Mouse (Mus musculus): ENCODE measurements at regions not wholly inside any gene's neighbourhood (a gene's known extent, or its start where the extent isn't known, plus 50 kb on each side); places are given as distances from the start of the nearest gene placed in this dataset.

DNA sequence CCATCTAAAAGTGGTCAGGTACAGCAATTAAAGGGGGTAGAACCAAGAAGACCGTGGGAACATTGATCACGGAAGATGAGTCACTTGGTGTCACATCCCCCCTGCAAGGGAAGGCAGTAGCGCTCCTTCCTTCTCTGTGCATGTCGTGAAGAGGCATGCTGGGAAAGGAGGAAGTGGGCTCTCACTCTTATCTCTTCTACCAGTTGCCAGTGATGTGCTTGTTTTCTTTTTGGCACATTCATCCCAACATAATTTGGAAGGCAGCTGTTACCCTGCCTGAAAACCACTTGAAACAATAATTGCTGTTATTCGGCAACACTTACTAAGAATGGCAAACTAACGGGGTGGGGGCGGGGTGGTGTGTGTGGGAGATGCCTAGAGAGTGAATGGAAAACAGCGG, 161.0 kb upstream of the Tmpo start:
- H3K9ac ChIP-seq = no peak overlapping the region
- no peak overlapping the region for H3K27ac ChIP-seq
- H3K9me3 ChIP-seq = no peaks in the 10 kb centered on the region
- H3K36me3 ChIP-seq = no peaks in the 10 kb centered on the region
- H3K27me3 ChIP-seq = no peaks in the 10 kb centered on the region
- WGBS = 64% methylated on average over 8 of the region's 8 CpGs
- H3K4me3 ChIP-seq = no peak overlapping the region
- H3K4me2 ChIP-seq = no peak overlapping the region
- H3K4me1 ChIP-seq = no peaks in the 10 kb centered on the region
- ATAC-seq (ENCODE audit: borderline replicate concordance, extremely low read depth, low FRiP score, low TSS enrichment) = no peak

DNA sequence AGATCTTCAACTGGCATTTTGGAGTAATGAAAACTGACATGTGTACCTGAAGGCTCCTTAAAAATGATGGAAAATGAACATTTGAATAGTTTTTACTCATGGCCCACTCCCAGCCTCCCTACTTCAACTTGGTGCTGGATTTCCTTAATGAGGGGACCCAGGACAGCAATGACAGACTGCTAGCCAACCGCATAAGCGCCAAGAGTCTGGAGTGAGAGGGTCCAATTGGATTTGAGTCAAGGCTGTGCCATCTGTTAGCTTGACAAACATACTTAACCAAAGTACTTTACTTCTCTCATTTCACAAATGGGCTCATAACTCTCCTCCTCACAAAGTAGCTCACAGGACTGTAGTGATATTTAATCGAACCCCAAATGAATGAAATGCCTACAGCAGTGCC, 158.2 kb upstream of the Tmpo start:
- Histone ChIP-seq H3K4me2 (no peak overlapping the region), H3K9me3 (no peaks in the 10 kb centered on the region), H3K4me3 (no peak overlapping the region), H3K27ac (no peak overlapping the region), H3K36me3 (no peaks in the 10 kb centered on the region), H3K9ac (no peak overlapping the region), H3K27me3 (no peaks in the 10 kb centered on the region), H3K4me1 (no peaks in the 10 kb centered on the region)
- ATAC-seq (ENCODE audit: borderline replicate concordance, extremely low read depth, low FRiP score, low TSS enrichment) = no peak
- WGBS = 84% methylated on average over 3 of the region's 3 CpGs

DNA sequence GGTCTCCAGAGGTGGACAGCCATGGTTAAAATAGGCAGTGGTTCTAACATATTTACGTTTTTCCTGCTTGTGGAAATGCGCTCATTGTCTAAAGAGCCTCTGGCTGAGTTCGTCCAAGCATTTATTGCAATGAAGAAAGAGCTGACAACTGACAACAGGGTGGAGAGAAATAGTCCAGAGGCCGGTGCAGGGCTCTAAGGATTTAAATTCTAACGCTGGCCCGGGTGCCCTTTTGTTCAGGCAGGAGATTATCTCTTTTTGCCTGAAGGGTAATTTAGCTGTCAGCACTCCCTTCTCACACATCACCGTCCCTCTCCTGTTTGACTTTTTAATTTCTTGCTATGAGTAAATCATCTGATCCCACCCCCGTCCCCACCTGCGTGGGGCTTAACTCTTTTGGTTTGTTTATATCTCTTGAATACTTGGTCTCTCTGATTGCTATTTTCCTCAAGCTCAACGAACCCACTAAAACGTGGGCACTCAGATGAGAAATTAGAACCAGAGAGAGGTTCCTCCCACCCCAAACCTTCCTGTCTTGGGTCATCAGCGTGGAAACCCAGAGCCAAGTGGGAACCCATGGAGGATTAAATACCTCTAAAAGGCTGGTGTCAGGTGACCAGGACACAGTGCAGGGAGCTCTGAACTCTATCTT, 145.7 kb upstream of the Tmpo start:
- Histone ChIP-seq H3K9me3 (no peaks in the 10 kb centered on the region), H3K9ac (no peak overlapping the region), H3K4me2 (no peak overlapping the region), H3K27ac (no peak overlapping the region), H3K27me3 (no peaks in the 10 kb centered on the region), H3K4me1 (no peaks in the 10 kb centered on the region), H3K36me3 (no peaks in the 10 kb centered on the region), H3K4me3 (no peak overlapping the region)
- ATAC-seq (ENCODE audit: borderline replicate concordance, extremely low read depth, low FRiP score, low TSS enrichment) = no peak
- WGBS = 34% methylated on average over 12 of the region's 12 CpGs

DNA sequence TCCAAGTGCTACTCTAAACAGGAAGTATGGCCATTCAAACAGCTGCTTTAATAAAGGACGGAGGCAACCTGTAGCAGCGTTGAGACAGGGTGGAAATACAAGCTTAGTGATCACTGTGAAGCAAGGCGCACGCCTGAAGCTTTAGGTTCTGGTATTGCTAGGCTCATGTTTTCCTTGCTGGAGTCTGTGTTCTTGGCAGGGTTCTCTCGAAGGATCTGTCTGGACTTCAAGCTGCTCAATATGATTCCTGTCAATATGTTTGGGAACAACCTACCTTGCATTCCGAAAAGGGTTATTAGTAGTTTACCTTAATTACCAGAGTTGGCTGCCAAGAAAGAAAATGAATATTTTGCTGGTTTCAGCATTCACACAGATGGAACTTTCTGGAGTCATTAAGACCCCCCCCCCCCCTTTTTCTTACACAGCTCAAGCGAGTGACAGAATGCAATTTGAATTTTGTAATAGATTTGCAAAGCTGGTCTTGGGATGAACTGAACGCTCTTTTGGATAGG, 145.1 kb upstream of the Tmpo start:
- Histone ChIP-seq H3K36me3 (no peaks in the 10 kb centered on the region), H3K4me3 (no peak overlapping the region), H3K27ac (no peak overlapping the region), H3K4me1 (no peaks in the 10 kb centered on the region), H3K4me2 (no peak overlapping the region), H3K9ac (no peak overlapping the region), H3K9me3 (no peaks in the 10 kb centered on the region), H3K27me3 (no peaks in the 10 kb centered on the region)
- no peak for ATAC-seq (ENCODE audit: borderline replicate concordance, extremely low read depth, low FRiP score, low TSS enrichment)
- WGBS = 74% methylated on average over 8 of the region's 8 CpGs

DNA sequence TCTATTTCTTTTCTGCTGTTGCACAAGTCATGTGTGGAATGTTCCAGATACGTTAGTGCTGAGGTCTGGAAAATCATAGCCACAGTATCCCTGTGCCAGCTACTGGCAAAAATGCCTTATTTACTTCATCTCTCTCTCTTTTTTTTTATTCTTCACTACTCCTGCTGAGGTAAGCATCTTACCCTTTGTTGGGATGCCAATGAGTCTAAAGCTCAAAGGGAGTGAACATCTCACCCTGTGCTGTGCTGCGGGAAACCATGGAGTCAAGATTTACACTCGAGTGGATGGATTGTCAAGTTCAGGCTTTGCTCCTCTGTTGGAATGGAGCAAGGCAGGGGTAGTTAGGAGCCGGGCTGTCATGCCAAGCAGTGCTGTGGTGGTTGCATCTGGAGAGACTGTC, 140.1 kb upstream of the Tmpo start:
- H3K27me3 ChIP-seq = no peaks in the 10 kb centered on the region
- no peaks in the 10 kb centered on the region for H3K9me3 ChIP-seq
- no peaks in the 10 kb centered on the region for H3K36me3 ChIP-seq
- H3K9ac ChIP-seq = no peak overlapping the region
- H3K4me2 ChIP-seq = no peak overlapping the region
- no peak overlapping the region for H3K27ac ChIP-seq
- no peak for ATAC-seq (ENCODE audit: borderline replicate concordance, extremely low read depth, low FRiP score, low TSS enrichment)
- no peak overlapping the region for H3K4me3 ChIP-seq
- H3K4me1 ChIP-seq = no peaks in the 10 kb centered on the region
- 81% methylated on average over 4 of the region's 4 CpGs for WGBS

DNA sequence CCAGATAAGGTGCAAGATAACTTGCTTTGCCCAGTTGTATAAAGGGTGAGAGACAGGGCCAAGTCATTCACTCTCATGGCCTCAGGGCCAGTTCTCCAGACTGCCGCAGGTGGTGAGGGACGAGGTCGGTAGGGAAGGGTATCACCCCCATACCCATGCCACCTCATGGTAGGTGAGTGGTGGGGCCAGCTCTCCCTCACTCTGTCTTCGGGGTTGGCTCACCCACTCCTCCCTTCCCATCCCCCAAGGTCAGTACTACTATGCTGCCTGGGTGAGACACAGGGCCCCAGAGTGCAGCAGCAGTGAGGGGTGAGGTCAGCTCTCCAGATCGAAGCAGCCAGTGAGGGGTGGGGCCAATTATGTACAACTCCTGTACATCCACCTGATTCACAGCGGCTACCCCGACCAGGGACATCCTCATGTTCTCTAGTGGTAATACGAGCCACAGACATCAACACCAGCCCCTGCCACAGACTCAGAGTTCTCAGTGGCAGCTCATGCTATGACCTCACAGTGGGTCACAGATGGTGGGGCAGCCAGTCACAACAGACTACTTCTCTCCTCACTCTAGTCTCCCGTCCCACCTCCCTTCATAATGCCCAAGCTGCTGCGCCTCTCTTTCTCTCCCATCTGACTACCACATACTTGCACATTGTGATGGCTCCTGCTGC, 138.5 kb upstream of the Tmpo start:
- Histone ChIP-seq H3K9me3 (no peaks in the 10 kb centered on the region), H3K27me3 (no peaks in the 10 kb centered on the region), H3K9ac (no peak overlapping the region), H3K27ac (no peak overlapping the region), H3K4me1 (no peaks in the 10 kb centered on the region), H3K36me3 (no peaks in the 10 kb centered on the region), H3K4me3 (no peak overlapping the region), H3K4me2 (no peak overlapping the region)
- WGBS = 72% methylated on average over 10 of the region's 10 CpGs
- ATAC-seq (ENCODE audit: borderline replicate concordance, extremely low read depth, low FRiP score, low TSS enrichment) = peak; percentile 27; the same call in 1 of the 2 replicates

DNA sequence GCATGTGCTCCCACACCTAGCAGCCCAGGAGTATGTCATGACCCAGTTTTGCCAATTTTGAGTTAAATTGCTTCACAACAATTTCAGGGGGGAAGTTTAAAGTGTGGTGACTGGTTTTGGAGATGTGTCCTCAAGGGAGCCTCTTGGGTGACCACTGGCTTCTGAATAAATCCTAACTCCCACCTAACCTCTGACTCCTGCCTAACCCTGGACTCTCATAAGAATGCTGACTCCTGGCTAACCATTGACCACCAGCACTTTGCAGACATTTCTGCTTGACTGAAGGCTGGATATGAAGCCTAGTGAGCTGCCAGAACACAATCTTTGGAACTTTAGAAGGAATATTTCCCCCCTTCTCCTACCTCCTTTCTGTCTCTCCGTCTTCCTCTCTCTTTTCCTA, 133.3 kb upstream of the Tmpo start:
- H3K4me2 ChIP-seq = no peak overlapping the region
- no peaks in the 10 kb centered on the region for H3K36me3 ChIP-seq
- no peaks in the 10 kb centered on the region for H3K4me1 ChIP-seq
- ATAC-seq (ENCODE audit: borderline replicate concordance, extremely low read depth, low FRiP score, low TSS enrichment) = no peak
- H3K27ac ChIP-seq = no peak overlapping the region
- no peaks in the 10 kb centered on the region for H3K9me3 ChIP-seq
- H3K9ac ChIP-seq = no peak overlapping the region
- H3K4me3 ChIP-seq = no peak overlapping the region
- 87% methylated on average over 1 of the region's 1 CpGs for WGBS
- H3K27me3 ChIP-seq = no peaks in the 10 kb centered on the region

DNA sequence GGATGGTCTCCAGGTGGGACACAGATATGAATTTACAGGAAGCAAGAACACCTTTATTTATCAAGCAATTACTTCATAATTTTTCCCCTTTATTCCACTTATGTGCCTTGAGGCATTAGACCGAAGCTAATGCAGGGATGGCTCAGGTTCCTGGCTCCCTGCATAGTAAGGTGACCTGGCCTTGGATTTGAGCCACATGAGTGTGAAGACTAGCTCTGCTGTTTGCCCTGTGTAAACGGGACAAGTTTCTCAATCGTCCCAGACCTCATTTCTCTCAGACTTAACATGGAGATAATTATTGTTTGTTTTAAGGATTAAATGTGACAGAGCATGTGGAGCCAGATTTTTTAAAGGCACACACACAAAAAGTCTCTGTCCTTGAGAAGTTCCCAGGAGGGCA, 132.2 kb upstream of the Tmpo start:
- Histone ChIP-seq H3K9ac (no peak overlapping the region), H3K4me3 (no peak overlapping the region), H3K36me3 (no peaks in the 10 kb centered on the region), H3K27me3 (no peaks in the 10 kb centered on the region), H3K4me1 (no peaks in the 10 kb centered on the region), H3K27ac (no peak overlapping the region), H3K9me3 (no peaks in the 10 kb centered on the region), H3K4me2 (no peak overlapping the region)
- no peak for ATAC-seq (ENCODE audit: borderline replicate concordance, extremely low read depth, low FRiP score, low TSS enrichment)
- 29% methylated on average over 3 of the region's 3 CpGs for WGBS

DNA sequence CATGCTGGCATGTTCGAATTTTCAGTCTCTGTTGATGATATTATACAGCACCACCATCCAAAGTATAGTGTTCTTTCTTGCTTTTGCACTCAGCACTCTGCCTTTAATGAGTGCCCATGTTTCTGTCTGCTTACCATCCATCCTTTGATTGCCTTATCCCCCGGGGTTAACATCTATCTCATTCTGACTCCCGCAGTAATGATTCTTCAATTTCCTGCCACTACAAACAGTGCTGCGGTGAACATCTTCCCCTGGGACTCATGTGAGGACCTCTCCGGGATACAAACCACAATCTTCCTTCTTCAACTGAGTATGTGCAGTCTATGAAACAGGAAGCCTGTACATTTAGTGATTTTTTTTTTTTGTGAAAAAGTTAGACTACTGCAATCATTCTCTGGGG, 131.8 kb upstream of the Tmpo start:
- Histone ChIP-seq H3K4me1 (no peaks in the 10 kb centered on the region), H3K4me3 (no peak overlapping the region), H3K36me3 (no peaks in the 10 kb centered on the region), H3K9ac (no peak overlapping the region), H3K9me3 (no peaks in the 10 kb centered on the region), H3K4me2 (no peak overlapping the region), H3K27ac (no peak overlapping the region), H3K27me3 (no peaks in the 10 kb centered on the region)
- 66% methylated on average over 5 of the region's 5 CpGs for WGBS
- no peak for ATAC-seq (ENCODE audit: borderline replicate concordance, extremely low read depth, low FRiP score, low TSS enrichment)

DNA sequence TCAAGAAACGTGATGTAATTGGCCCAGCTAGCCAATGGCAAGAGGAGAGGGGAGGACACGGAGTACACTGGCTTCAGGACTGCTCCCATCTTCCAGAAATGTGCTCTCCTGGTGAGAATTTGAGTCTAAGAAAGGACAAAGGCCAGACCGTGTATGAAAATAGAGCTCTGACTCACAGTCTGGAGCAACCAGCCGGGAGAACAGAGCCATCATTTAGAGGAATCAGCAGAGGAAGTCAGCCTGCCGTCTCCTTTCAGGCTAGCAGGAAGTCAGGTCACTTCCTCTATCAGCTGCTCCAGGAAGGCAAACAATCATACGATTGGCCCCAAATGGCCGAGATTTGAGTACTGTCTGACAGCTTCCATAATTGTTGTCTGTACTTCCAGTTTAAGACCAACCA, 119.0 kb upstream of the Tmpo start:
- no peak overlapping the region for H3K27ac ChIP-seq
- no peaks in the 10 kb centered on the region for H3K36me3 ChIP-seq
- ATAC-seq (ENCODE audit: borderline replicate concordance, extremely low read depth, low FRiP score, low TSS enrichment) = no peak
- no peak overlapping the region for H3K4me3 ChIP-seq
- H3K9me3 ChIP-seq = no peaks in the 10 kb centered on the region
- H3K27me3 ChIP-seq = no peaks in the 10 kb centered on the region
- H3K4me2 ChIP-seq = no peak overlapping the region
- H3K9ac ChIP-seq = no peak overlapping the region
- 52% methylated on average over 7 of the region's 7 CpGs for WGBS
- H3K4me1 ChIP-seq = no peaks in the 10 kb centered on the region

DNA sequence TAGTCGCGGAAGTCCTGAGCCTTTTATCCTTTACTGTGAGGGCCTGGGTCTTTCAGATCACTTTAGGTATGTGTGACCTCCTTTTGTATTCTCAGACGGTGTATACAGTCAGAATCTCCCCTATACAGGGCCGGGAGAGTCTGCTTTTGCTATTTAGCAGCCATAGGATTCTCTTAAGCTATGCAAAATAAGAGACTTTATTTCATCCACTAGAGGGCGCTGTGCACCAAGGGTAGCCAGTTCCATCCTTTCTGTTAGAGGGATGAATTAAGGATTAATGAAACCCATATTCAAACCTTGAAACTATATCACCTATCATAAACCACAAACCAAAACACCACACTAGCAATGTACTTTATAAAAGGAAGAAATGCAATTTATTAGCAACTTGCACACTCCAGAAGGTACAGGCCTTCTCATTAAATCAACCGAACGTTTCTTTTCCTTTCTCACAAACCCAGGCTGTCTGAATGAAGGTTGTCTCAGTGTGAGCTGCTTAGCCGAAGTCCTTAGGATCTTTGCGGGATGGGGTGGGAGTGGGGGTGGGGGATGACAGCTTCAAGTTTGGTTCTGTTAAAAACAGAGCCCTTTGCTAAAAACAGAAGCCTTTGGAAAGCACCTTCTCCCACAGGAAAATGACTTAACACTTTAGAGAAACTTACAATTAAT, 116.8 kb upstream of the Tmpo start:
- WGBS = 38% methylated on average over 9 of the region's 9 CpGs
- H3K4me2 ChIP-seq = no peak overlapping the region
- no peak overlapping the region for H3K4me3 ChIP-seq
- no peak overlapping the region for H3K27ac ChIP-seq
- no peaks in the 10 kb centered on the region for H3K9me3 ChIP-seq
- H3K27me3 ChIP-seq = no peaks in the 10 kb centered on the region
- H3K36me3 ChIP-seq = no peaks in the 10 kb centered on the region
- no peak overlapping the region for H3K9ac ChIP-seq
- ATAC-seq (ENCODE audit: borderline replicate concordance, extremely low read depth, low FRiP score, low TSS enrichment) = no peak
- no peaks in the 10 kb centered on the region for H3K4me1 ChIP-seq

DNA sequence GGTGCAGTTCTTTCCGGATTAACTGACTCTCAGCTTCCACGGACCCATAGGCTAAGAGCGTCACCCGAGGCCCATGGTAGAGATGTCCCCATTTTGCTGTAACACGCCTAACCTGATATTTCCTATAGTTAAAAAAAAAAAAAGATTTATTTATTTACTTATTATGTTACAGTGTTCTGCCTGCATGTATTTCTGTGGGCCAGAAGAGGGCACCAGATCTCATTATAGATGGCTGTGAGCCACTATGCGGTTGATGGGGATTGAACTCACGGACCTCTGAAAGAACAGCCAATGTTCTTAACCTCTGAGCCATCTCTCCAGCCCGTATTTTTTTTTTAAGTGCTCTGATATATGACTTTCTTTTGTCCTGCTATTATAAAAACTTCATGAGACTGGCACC, 114.2 kb upstream of the Tmpo start:
- no peaks in the 10 kb centered on the region for H3K36me3 ChIP-seq
- no peak overlapping the region for H3K4me3 ChIP-seq
- H3K4me2 ChIP-seq = no peak overlapping the region
- 78% methylated on average over 8 of the region's 8 CpGs for WGBS
- no peaks in the 10 kb centered on the region for H3K27me3 ChIP-seq
- H3K4me1 ChIP-seq = no peaks in the 10 kb centered on the region
- no peak overlapping the region for H3K27ac ChIP-seq
- H3K9me3 ChIP-seq = no peaks in the 10 kb centered on the region
- ATAC-seq (ENCODE audit: borderline replicate concordance, extremely low read depth, low FRiP score, low TSS enrichment) = no peak
- H3K9ac ChIP-seq = no peak overlapping the region

All from lung, embryonic 15.5 days (tissue).